Mouse (Mus musculus) heart, postnatal 4 days (tissue): ENCODE measurements around the gene Mgrn1. TPM values are rescaled to one million over a fixed set of nuclear protein-coding genes. Genes with fewer than 3 reads are reported as not detected.
A peak's percentile ranks its signal among the peaks of the same experiment; 100 is the strongest.

Source experiments
- DNase-seq: peaks from one replicate; pipeline ENCODE4 v3.0.0; 2021
- total RNA-seq, 2 experiments: library from RNA; stranded (reverse); gene quantifications; 2 replicates each; pipeline ENCODE4 v1.2.3; 2021

Mgrn1 gene
- total RNA-seq, 2 experiments from 2014 or later, result 170 to 187 TPM

GRCm38 (mm10) chr16:4942868-4943267, 56.8 kb downstream of the Mgrn1 start:
- no peak for DNase-seq

GRCm38 (mm10) chr16:4943431-4943830, 57.4 kb downstream of the Mgrn1 start:
- DNase-seq, result no peak

GRCm38 (mm10) chr16:4945415-4945814, 59.4 kb downstream of the Mgrn1 start:
- DNase-seq, result no peak

- no peak for DNase-seq
Measured at GRCm38 (mm10) chr16:4946155-4946554, 60.1 kb downstream of the Mgrn1 start.

GRCm38 (mm10) chr16:4947378-4947777, 61.3 kb downstream of the Mgrn1 start:
- DNase-seq, result no peak

- DNase-seq, result no peak
Measured at GRCm38 (mm10) chr16:4956609-4957008, 70.6 kb downstream of the Mgrn1 start.

GRCm38 (mm10) chr16:4957446-4957845, 71.4 kb downstream of the Mgrn1 start:
- no peak for DNase-seq

- no peak for DNase-seq
Measured at GRCm38 (mm10) chr16:4960260-4960659, 74.2 kb downstream of the Mgrn1 start.

GRCm38 (mm10) chr16:4963346-4963745, 77.3 kb downstream of the Mgrn1 start:
- DNase-seq, result no peak

GRCm38 (mm10) chr16:4963797-4964709, 78.0 kb downstream of the Mgrn1 start, which contains the start of gene Anks3:
Anks3 (minus strand) TSS chr16:4964205.
- peak; percentile 97 for DNase-seq

- DNase-seq, result no peak
Measured at GRCm38 (mm10) chr16:4964731-4965391, 78.8 kb downstream of the Mgrn1 start.

- DNase-seq, result no peak
Measured at GRCm38 (mm10) chr16:4965392-4966129, 79.5 kb downstream of the Mgrn1 start.

GRCm38 (mm10) chr16:4968426-4968825, 82.4 kb downstream of the Mgrn1 start:
- DNase-seq, result no peak

GRCm38 (mm10) chr16:4969055-4969843, 83.2 kb downstream of the Mgrn1 start:
- DNase-seq, result no peak

- peak; percentile 31 for DNase-seq
Measured at GRCm38 (mm10) chr16:4971626-4972025, 85.6 kb downstream of the Mgrn1 start.

- no peak for DNase-seq
Measured at GRCm38 (mm10) chr16:4974521-4974920, 88.5 kb downstream of the Mgrn1 start.

GRCm38 (mm10) chr16:4976180-4976579, 90.1 kb downstream of the Mgrn1 start:
- DNase-seq, result no peak

- DNase-seq, result peak; percentile 49
Measured at GRCm38 (mm10) chr16:4978275-4979051, 92.4 kb downstream of the Mgrn1 start.

- DNase-seq, result peak; percentile 32
Measured at GRCm38 (mm10) chr16:4979755-4980380, 93.8 kb downstream of the Mgrn1 start.

- DNase-seq, result no peak
Measured at GRCm38 (mm10) chr16:4984717-4985116, 98.7 kb downstream of the Mgrn1 start.
